Mouse (Mus musculus) cerebellum, postnatal 36 days (tissue): ENCODE measurements around the gene 4932438H23Rik.
"Not testable (repeated sequence)": the region's sequence is repeated elsewhere in the genome, so short reads cannot be mapped to it uniquely, and the experiment has no call there.

Experiments used
- DNase-seq, 2 experiments: peaks; one replicate each; pipeline ENCODE4 v3.0.0; 2021 to 2022; ENCODE audit warnings: mixed read lengths in 2 of 2

Gene 4932438H23Rik

DNA sequence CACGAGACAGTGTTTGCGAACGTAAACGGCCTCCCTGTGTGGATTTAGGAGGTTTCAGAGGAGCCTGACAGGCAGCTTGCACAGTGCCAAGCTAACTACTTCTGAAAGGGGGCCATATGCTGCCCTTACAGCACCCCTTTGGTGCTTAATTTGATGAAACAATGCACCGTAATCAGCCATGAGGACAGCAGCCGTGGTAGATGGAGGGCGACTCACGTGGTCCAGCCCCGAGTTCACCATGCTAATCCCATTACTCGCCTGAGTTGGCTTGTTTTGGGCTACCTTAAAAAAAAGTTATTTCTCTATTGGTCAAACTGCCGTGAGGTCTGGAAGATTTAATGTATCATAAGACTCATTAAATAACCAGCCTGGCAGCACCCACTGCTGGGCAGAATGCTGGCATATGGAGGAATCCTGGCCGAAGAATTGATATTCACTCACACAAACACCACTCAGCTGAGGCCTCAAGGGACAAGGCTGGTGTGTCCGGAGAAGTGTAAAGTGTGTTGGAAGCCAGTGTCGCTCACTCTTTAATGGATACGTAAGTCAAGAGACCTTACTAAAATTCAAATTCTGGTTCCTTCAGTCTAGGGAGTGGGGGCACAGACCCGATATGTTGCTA is 4.6 kb upstream of the 4932438H23Rik start:
- no peak for DNase-seq

GRCm38 (mm10) chr16:91097858-91098257 is 2.9 kb upstream of the 4932438H23Rik start:
- no peak for DNase-seq

DNA sequence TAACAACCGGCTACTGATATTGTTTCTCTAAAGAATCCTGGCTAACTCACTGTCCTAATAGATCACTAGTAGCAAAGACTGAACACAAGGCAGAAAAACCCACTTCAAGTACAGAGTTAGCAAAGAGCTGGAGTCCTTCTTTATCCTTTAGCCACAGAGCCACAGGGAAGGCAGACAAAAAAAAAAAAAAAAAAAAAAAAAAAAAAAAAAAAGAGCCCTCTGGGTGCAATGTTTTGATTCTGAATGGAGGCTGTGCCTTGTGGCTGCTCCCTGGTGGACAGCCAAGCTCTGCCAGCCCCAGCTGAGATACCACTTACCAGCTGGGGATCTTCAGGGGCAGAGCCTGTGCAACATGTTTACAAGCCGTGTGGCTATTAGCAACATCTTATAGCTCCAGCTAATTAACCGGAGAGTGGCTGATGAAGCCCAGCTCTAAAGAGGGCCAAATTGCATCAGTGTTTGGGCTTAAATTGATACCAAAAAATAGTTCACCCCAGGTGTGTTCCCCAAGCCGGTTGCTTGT is 2.1 kb upstream of the 4932438H23Rik start:
- DNase-seq = no peak

- no peak for DNase-seq
Measured at GRCm38 (mm10) chr16:91096016-91096415, 1.1 kb upstream of the 4932438H23Rik start.

DNA sequence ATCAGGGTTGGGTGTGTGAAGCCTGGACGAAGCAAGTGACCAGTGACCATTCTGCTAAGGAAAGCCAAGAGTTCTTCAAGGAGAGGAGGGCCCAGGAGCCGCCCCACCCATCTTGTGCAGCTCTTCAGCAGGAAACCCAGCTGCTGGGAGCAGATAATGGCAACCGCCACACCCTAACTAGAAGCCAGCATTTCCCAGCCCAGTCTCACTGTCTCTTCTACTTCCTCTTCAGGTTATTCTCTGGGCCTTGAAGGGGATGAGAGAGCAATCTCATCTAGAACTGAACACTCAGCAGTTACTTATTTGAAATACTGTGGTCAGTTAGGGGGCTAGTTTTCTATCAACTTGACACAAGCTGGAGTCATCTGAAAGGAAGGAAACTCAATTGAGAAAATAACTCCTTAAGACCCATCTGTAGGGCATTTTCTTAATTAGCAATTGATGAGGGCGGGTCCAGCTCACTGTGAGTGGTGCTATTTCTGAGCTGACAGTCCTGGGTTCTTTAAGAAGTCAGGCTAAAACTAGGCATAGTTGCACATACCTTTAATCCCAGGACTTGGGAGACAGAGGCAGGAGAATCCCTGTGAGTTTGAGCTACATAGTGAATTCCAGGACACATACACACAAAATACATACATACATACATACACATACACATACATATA is 8.1 kb downstream of the 4932438H23Rik start:
- no peak for DNase-seq

DNA sequence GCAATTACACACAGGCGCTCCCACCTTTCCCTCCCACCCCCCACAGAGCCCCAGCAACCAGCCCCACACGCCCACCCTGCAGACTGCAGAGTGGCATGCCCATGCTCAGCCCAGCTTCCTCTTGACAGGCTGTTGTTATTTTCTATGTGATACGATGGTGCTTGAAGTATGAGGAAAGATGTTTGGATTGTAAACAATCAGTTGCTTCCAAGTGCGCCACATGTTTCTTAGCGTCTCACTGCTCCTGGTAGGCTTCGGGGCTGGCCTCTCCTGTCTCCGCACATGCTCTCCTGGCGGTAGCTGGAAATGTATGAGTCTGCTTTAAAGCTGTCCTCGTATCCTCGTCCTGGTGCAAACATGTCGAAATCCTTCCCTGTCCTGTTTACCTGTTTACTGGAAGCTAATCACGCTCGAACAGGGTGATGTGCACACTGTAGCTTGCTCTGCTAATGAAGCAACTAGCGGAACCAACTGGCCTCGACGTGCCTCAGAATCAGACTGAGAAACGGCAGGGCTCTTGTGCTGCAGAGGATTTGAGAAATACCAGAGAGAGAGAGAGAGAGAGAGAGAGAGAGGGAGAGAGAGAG is 9.6 kb downstream of the 4932438H23Rik start:
- DNase-seq = no peak

GRCm38 (mm10) chr16:91084307-91085238 is 10.3 kb downstream of the 4932438H23Rik start:
- peak; percentile 82 to 83 for DNase-seq

DNA sequence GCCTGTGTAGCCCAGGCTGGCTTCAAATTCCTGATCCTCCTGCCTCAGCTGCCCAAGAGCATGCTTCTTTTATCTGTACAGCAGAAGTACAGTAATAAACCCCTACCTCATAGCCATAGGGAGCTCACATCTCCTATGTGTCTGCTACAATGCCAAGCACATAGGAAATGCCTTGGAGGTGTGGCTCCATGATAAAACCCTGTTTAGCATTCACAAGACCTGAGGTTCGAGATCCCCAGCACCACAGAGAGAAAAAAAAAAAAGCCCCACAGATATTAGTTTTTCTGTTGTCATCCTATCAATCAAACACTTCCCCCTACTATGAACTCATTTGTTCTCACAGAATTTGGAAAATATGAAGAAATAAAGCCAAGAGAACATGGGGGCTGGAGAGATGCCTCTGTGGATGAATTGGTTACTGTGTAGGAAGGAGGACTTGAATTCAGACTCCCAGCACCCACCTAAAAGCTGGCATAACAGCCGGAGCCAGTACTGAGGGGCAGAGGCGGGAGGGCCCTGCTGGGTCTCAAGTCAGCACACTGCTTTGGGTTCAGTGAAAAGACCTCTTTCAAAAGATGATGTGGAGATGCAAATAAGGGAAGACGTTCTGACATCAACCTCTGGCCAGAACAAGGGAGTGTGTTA is 11.8 kb downstream of the 4932438H23Rik start:
- no peak for DNase-seq

DNA sequence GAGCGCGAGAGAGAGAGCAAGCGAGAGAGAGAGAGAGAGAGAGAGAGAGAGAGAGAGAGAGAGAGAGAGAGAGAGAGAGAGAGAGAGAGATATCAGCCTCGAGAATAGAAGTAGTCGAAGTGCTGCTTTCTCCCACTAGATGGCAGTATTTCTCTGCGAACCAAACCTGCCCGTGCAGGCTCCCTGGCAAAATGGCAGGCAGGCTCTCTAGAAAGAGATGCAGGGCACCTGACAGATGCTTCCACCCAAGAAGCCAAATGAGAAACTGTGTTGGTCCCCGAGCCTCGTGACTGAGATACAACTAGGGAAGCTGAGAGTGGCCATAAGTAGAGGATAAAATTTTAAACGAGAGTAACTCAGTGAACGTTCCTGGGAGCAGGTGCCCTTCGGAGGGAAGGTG is 13.4 kb downstream of the 4932438H23Rik start:
- DNase-seq = peak; percentile 70 to 80

DNA sequence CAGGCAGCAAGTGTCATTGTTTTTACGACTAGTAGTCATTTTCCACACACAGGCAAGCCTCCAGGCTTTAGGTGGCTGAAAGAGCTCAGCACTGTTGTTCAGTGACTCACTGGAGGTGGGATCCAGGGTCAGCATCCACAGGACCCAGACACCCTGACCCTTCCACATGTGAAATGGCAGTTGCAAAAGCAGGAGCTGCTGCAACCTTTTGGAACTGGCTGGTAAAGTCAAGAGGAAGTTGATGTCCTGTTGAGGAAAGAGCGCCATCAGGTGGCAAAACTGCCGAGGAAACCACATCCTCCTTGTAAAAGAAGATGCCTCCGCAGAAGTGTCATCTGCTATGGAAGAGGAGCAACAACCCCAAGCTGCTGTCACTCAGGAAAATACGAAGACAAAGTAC is 18.7 kb downstream of the 4932438H23Rik start:
- no peak for DNase-seq

GRCm38 (mm10) chr16:91075423-91075822 is 19.5 kb downstream of the 4932438H23Rik start:
- not testable (repeated sequence) for DNase-seq

GRCm38 (mm10) chr16:91073163-91073892 is 21.6 kb downstream of the 4932438H23Rik start:
- DNase-seq = peak; percentile 90 to 96

- no peak for DNase-seq
Measured at GRCm38 (mm10) chr16:91072256-91072655, 22.7 kb downstream of the 4932438H23Rik start.

GRCm38 (mm10) chr16:91068969-91069368 is 26.0 kb downstream of the 4932438H23Rik start:
- DNase-seq = no peak

GRCm38 (mm10) chr16:91067122-91067521 is 27.8 kb downstream of the 4932438H23Rik start:
- no peak for DNase-seq

GRCm38 (mm10) chr16:91064583-91065365 is 30.1 kb downstream of the 4932438H23Rik start:
- peak; percentile 27 to 31 for DNase-seq

- no peak for DNase-seq
Measured at GRCm38 (mm10) chr16:91063786-91064185, 31.1 kb downstream of the 4932438H23Rik start.

DNA sequence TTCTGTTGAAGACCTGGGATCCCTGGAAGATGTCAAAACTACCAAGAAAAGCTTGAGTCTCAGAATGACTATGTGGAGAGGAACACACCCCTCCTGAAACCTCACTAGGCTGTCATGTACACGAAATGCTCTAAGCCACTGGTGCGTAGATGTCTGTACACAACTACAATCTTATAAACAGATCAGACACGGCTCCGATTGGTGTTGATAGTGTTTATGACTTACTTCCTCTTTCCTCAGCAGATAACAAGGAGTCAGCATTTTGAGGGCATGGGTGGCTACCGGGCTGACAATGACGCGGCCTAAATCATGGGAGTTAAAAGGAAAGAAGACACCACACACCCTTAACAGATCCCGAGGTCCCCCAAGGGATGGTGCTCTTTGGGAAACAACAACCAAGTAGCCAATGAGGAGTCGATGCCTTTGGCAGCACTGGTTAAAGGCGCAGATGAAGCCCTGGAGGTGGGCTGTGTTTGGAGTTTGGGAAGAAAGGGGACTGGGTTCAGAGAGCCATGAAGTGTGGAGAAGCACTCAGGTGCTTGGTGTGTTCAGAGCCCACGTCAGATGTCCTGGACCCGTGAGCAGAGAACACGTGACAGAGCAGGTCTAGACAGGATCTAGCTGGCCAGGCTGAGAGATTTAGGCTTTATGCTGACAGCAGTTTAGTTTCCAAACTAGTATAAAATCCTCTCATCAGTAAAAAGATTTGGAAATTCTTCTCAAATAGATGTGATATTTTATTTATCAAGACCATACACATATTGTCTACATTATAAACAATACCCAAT is 33.2 kb downstream of the 4932438H23Rik start:
- no peak for DNase-seq

GRCm38 (mm10) chr16:91057741-91058140 is 37.2 kb downstream of the 4932438H23Rik start:
- DNase-seq = no peak

GRCm38 (mm10) chr16:91057261-91057660 is 37.7 kb downstream of the 4932438H23Rik start:
- DNase-seq = no peak
